Mouse (Mus musculus) macrophage (primary cell): ENCODE data around the gene Emc1. TPM values are rescaled to one million over a fixed set of nuclear protein-coding genes. Genes with fewer than 3 reads are reported as not detected.

ENCODE experiments used
- H3K27ac ChIP-seq: fragments of 350-480 bp; formaldehyde crosslinking; 2 replicates; pipeline ENCODE4 v1.9.0; 2021
- H3K36me3 ChIP-seq: fragments of 350-480 bp; formaldehyde crosslinking; 2 replicates; pipeline ENCODE4 v1.9.0; 2021; ENCODE audit errors: inconsistent target
- H3K4me3 ChIP-seq: fragments of 350-480 bp; formaldehyde crosslinking; 2 replicates; pipeline ENCODE4 v1.9.0; 2021; ENCODE audit errors: inconsistent target
- H3K79me2 ChIP-seq: fragments of 350-480 bp; formaldehyde crosslinking; 2 replicates; pipeline ENCODE4 v1.9.0; 2021; ENCODE audit errors: inconsistent target
- WGBS: methylation state at CpG from one replicate; pipeline ENCODE4 v1.1.7; 2026; ENCODE audit warnings: inconsistent platforms; ENCODE audit not compliant: missing documents; 5-methylcytosine and 5-hydroxymethylcytosine counted together
- polyA plus RNA-seq: library from polyadenylated mRNA; stranded (reverse); fragments of 250-400 nt; gene quantifications from 3 replicates; pipeline ENCODE4 v1.2.4, GENCODE M21; 2018; ENCODE audit warnings: inconsistent platforms
- total RNA-seq, 78 experiments: library from RNA; depleted of rRNA; stranded (reverse); fragments of 250-400 nt; gene quantifications; 1 replicate in 9 of 78; 2 replicates in 24 of 78; 3 replicates in 43 of 78; 4 replicates in 2 of 78; pipeline ENCODE4 v1.2.4; 2018; ENCODE audit warnings: inconsistent platforms in 56 of 78

Emc1 gene
- total RNA-seq (2018; cell fraction: chromatin; rRNA removed) = 100 to 1,000 TPM in 1 of 26 experiments, 10 to 100 TPM in 25; 22.9 to 102 (median 56.0) TPM
- 10 to 100 TPM; 29.5 to 65.8 (median 44.7) TPM for total RNA-seq (2018; cell fraction: cytosol; rRNA removed)
- total RNA-seq (2018; cell fraction: nucleus; rRNA removed) = 100 to 1,000 TPM in 8 of 26 experiments, 10 to 100 TPM in 18; 46.7 to 154 (median 90.0) TPM
- polyA plus RNA-seq = 15.7 to 25.8 TPM (median 19.1 TPM) in 3 replicates

- peak within 1 kb of the TSS; percentile 85 for H3K27ac ChIP-seq
- H3K79me2 ChIP-seq = peaks cover 42% of the 10 kb centered on the region
- under 1% methylated on average over 55 of the region's 64 CpGs for WGBS
- H3K36me3 ChIP-seq = peaks cover 23% of the 10 kb centered on the region
- H3K4me3 ChIP-seq = peak within 1 kb of the TSS; percentile 96
Observed at GRCm38 (mm10) chr4:139351931-139352711, at the start of gene Emc1, which contains the start of the genes Mrto4 and Ubr4. TSS of gene Emc1 (plus strand) at chr4:139352587. TSS of gene Mrto4 (minus strand) at chr4:139352576. TSS of gene Ubr4 (plus strand) at chr4:139352609.

- Histone ChIP-seq H3K27ac (no peak overlapping the region), H3K36me3 (peaks cover 51% of the 10 kb centered on the region), H3K79me2 (peaks cover 56% of the 10 kb centered on the region), H3K4me3 (no peak overlapping the region)
- WGBS = 93% methylated on average over 3 of the region's 3 CpGs
Observed at GRCm38 (mm10) chr4:139305521-139305920, 46.9 kb upstream of the Emc1 start.

- Histone ChIP-seq H3K27ac (peak overlapping the region; percentile 69), H3K36me3 (peaks cover 27% of the 10 kb centered on the region), H3K4me3 (no peak overlapping the region), H3K79me2 (peaks cover 56% of the 10 kb centered on the region)
- 10% methylated on average over 5 of the region's 5 CpGs for WGBS
Observed at GRCm38 (mm10) chr4:139307916-139308315, 44.5 kb upstream of the Emc1 start.

- 67% methylated on average over 6 of the region's 6 CpGs for WGBS
- Histone ChIP-seq H3K36me3 (peaks cover 22% of the 10 kb centered on the region), H3K79me2 (peaks cover 47% of the 10 kb centered on the region), H3K27ac (peak overlapping the region; percentile 61), H3K4me3 (peak overlapping the region; percentile 81)
Observed at GRCm38 (mm10) chr4:139309651-139310050, 42.7 kb upstream of the Emc1 start.

- Histone ChIP-seq H3K79me2 (peaks cover 40% of the 10 kb centered on the region), H3K4me3 (peak within 1 kb of the TSS; percentile 81), H3K27ac (peak within 1 kb of the TSS; percentile 61), H3K36me3 (peaks cover 15% of the 10 kb centered on the region)
- WGBS = 1% methylated on average over 61 of the region's 63 CpGs
Observed at GRCm38 (mm10) chr4:139310171-139310898, 42.1 kb upstream of the Emc1 start, which contains the start of the genes Pqlc2 and Akr7a5. TSS of gene Pqlc2 (minus strand) at chr4:139310708. TSS of gene Akr7a5 (plus strand) at chr4:139310744.

GRCm38 (mm10) chr4:139310899-139311701 is 41.3 kb upstream of the Emc1 start:
- peaks cover 8% of the 10 kb centered on the region for H3K36me3 ChIP-seq
- H3K79me2 ChIP-seq = peaks cover 32% of the 10 kb centered on the region
- H3K27ac ChIP-seq = no peak overlapping the region
- WGBS = under 1% methylated on average over 39 of the region's 53 CpGs
- H3K4me3 ChIP-seq = peak overlapping the region; percentile 34

GRCm38 (mm10) chr4:139311707-139312106 is 40.7 kb upstream of the Emc1 start:
- H3K36me3 ChIP-seq = peaks cover 2% of the 10 kb centered on the region; the same call in 1 of the 2 replicates
- no peak overlapping the region for H3K27ac ChIP-seq
- 50% methylated on average over 14 of the region's 14 CpGs for WGBS
- peaks cover 26% of the 10 kb centered on the region for H3K79me2 ChIP-seq
- peak overlapping the region; percentile 34; the same call in 1 of the 2 replicates for H3K4me3 ChIP-seq

- peaks cover 20% of the 10 kb centered on the region for H3K79me2 ChIP-seq
- no peak overlapping the region for H3K27ac ChIP-seq
- no peak overlapping the region for H3K4me3 ChIP-seq
- WGBS = 63% methylated on average over 4 of the region's 4 CpGs
- H3K36me3 ChIP-seq = no peaks in the 10 kb centered on the region
Observed at GRCm38 (mm10) chr4:139312632-139313031, 39.8 kb upstream of the Emc1 start.

- Histone ChIP-seq H3K4me3 (no peak overlapping the region), H3K36me3 (no peaks in the 10 kb centered on the region), H3K27ac (no peak overlapping the region), H3K79me2 (no peaks in the 10 kb centered on the region)
- 96% methylated on average over 11 of the region's 11 CpGs for WGBS
Observed at GRCm38 (mm10) chr4:139318449-139318848, 33.9 kb upstream of the Emc1 start.

- H3K4me3 ChIP-seq = no peak overlapping the region
- 100% methylated on average over 4 of the region's 4 CpGs for WGBS
- no peak overlapping the region for H3K27ac ChIP-seq
- no peaks in the 10 kb centered on the region for H3K79me2 ChIP-seq
- no peaks in the 10 kb centered on the region for H3K36me3 ChIP-seq
Observed at GRCm38 (mm10) chr4:139319740-139320139, 32.6 kb upstream of the Emc1 start.

- no peaks in the 10 kb centered on the region for H3K36me3 ChIP-seq
- H3K79me2 ChIP-seq = no peaks in the 10 kb centered on the region
- H3K4me3 ChIP-seq = peak overlapping the region; percentile 27; the same call in 1 of the 2 replicates
- no peak overlapping the region for H3K27ac ChIP-seq
- WGBS = 8% methylated on average over 10 of the region's 10 CpGs
Observed at GRCm38 (mm10) chr4:139330605-139331004, 21.8 kb upstream of the Emc1 start.

- Histone ChIP-seq H3K36me3 (no peaks in the 10 kb centered on the region), H3K27ac (no peak overlapping the region), H3K4me3 (no peak overlapping the region), H3K79me2 (no peaks in the 10 kb centered on the region)
- WGBS = 90% methylated on average over 4 of the region's 9 CpGs
Observed at GRCm38 (mm10) chr4:139334631-139335295, 17.6 kb upstream of the Emc1 start.

- WGBS = 91% methylated on average over 7 of the region's 7 CpGs
- H3K36me3 ChIP-seq = no peaks in the 10 kb centered on the region
- H3K27ac ChIP-seq = no peak overlapping the region
- H3K4me3 ChIP-seq = no peak overlapping the region
- H3K79me2 ChIP-seq = no peaks in the 10 kb centered on the region
Observed at GRCm38 (mm10) chr4:139335507-139335906, 16.9 kb upstream of the Emc1 start.
